Mouse (Mus musculus) urinary bladder, adult 18-20 months (tissue): ENCODE data around the gene Bhlhe41.

Source experiments
- DNase-seq, 2 experiments: peaks; one replicate each; pipeline ENCODE4 v3.0.0; 2022; ENCODE audit warnings: low spot score in 2 of 2, mixed read lengths in 2 of 2

Bhlhe41 gene

GRCm38 (mm10) chr6:145846076-145846475 lies 19.3 kb downstream of the Bhlhe41 start:
- no peak for DNase-seq

DNA sequence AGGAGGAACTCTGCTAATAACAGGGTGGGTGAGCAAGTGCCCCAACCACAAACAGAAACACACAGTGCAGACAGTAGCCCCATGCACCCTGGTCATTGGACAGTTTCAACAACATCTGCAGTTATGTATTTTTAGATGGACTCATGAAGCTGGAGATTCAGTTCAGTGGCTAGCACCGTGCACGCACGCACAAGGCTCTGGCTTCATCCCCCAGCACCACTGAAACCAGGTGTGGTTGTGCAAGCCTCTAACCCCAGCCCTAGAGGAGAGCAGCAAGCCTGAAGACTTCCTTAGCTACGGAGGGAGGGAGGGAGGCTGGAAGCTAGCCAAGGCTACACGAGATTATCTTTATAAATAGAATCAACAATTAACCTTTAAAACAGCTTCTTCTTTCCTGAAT lies 19.7 kb downstream of the Bhlhe41 start:
- DNase-seq: no peak

- DNase-seq: no peak
Measured at GRCm38 (mm10) chr6:145835359-145835758, 30.0 kb downstream of the Bhlhe41 start.

GRCm38 (mm10) chr6:145832927-145833326 lies 32.4 kb downstream of the Bhlhe41 start:
- DNase-seq: no peak

DNA sequence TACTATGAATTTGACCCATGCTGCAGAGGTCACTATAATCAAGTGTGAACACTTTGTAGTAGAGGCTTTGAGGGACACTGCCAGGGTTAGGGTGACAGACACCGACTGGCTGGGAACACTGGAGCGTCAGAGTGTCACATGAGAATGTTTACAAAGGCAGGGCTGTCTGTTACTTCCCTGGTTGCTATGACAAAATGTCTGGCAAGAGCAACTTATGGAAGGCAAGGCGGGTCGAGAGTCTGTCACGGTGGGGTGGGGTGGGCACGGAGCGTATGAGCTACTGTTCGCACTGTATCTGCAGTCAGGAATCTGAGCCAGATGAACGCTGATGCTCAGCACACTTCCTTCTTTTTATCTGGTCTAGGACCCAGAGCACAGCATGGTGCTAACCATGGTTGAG lies 34.7 kb downstream of the Bhlhe41 start:
- no peak for DNase-seq

GRCm38 (mm10) chr6:145830117-145830516 lies 35.2 kb downstream of the Bhlhe41 start:
- DNase-seq: peak; percentile 19 to 56

- DNase-seq: no peak
Measured at GRCm38 (mm10) chr6:145829062-145829835, 36.1 kb downstream of the Bhlhe41 start.

- DNase-seq: no peak
Measured at GRCm38 (mm10) chr6:145826305-145826704, 39.1 kb downstream of the Bhlhe41 start.

DNA sequence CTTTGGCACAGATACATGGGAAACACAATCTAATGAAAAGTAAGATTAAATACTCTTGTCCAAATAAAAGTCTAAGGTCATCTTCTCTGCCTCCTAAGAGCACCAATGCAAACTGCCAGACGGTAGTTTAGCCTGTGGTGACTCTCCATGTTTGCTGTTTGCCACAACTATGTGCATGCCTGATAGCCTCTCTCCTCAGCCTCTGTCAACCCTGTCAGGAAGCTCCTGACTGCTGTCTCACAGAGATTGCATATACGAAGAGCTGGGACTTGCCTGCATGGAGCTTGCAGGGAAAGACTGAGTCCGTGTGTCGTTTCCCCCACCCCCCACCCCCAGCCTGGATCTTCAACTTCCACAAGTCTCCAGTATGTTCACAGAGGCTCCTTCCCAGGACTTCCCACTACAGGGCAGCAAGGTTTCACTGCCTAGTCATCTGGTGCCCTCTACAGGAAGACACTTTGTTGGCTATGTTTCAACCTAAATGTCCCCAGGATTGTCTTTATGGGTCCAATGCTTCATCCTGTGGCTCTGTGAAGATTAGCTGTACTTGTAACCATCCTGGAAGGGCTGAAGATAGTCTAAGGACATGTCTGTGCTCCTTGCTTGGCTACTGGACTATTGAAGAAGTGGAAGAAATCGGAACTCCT lies 41.6 kb downstream of the Bhlhe41 start:
- DNase-seq: no peak

GRCm38 (mm10) chr6:145823103-145823502 lies 42.3 kb downstream of the Bhlhe41 start:
- DNase-seq: no peak

GRCm38 (mm10) chr6:145822218-145822617 lies 43.1 kb downstream of the Bhlhe41 start:
- no peak for DNase-seq

- DNase-seq: no peak
Measured at GRCm38 (mm10) chr6:145819151-145819550, 46.2 kb downstream of the Bhlhe41 start.

DNA sequence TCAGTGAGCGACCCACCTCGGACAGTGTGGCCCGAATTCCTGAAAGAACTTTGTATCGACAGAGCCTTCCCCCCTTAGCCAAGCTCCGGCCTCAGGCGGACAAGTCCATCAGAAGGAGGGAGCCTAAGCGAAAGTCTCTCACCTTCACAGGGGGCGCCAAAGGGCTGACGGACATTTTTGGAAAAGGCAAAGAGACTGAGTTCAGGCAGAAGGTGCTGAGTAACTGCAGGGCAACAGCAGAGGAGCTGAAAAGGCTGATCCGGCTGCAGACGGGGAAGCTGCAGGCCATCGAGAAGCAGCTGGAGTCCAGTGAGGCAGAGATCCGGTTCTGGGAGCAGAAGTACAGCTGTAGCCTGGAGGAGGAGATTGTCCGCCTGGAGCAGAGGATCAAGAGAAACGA lies 50.2 kb downstream of the Bhlhe41 start:
- DNase-seq: no peak

GRCm38 (mm10) chr6:145811174-145811573 lies 54.2 kb downstream of the Bhlhe41 start:
- no peak for DNase-seq

DNA sequence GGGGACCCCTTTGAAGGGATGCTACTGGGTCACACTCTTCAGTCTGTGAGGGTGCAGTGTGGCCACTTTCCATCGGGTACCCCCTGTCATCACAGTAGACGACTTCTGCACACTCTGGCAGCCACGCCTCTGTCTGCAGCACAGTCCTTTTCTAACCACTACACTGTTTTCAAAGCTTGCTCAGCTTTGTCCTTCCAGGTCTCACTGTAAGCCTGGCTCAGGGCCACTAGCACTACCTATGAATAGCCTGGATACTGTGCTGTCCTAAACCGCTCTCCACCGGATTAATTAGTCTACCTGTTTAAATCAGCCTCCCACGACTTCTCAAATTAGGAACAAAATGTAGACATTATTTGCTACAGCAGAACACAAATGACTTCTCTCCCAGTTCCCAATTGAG lies 55.3 kb downstream of the Bhlhe41 start:
- DNase-seq: no peak

DNA sequence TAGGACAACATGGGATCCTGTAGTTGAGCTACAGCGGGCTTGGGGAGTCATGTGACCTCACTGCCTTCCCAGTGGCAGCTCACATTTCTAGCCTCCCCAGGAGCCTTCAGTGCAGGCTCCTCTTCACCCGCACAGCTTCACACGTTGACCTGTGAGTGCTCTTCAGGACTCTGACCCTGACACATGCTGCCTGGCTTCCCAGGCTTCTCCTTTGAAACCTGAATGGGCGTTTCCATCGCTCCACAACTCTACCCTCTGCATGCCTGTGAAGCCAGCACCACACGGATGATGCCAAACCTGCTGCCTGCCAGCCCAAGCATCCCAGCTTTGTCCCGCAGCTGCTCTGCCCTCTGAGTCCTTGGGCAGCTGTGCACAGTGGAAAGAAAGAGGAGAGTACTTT lies 55.8 kb downstream of the Bhlhe41 start:
- no peak for DNase-seq
